12 mouse cellular contexts compared by ENCODE assay signal in the genomic region with DNA sequence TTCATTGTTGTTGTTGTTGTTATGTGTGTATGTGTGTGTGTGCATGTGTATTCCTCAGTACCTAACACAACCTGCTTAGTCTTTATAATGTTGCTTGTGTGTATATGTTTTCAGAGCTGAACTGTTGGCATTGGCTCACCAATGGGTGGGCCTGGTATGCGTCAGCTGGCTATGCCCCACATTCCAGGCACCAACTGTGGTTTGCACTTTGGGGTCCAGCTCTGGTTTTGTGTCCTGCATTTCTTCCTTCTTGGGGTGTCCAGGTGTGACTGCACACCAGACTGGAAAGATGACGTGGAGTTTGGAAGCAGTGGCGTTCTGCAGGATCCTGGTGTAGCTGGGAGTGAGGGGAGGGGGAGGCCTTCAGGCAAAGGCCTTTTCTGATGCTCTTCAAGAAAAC. TPM values are rescaled to one million over a fixed set of nuclear protein-coding genes. Genes with fewer than 3 reads are reported as not detected.
DNase-seq lines count a peak whose midpoint lies in the region; TF ChIP-seq lines count a peak whose summit lies in the region.
"Had no signal": no experiment of that assay in that cellular context is flagged by ENCODE, and none has a peak within 500 bp of the region (broad histone marks: within the 10 kb centered on the region; RNA-seq: fewer than 3 reads in every experiment).

No protein-coding gene starts in this region.

- no peaks in the 10 kb centered on the region for H3K79me2 ChIP-seq in myocyte (ENCODE audit: control insufficient read depth, insufficient read depth)

- TF ChIP-seq POLR2A in myocyte (IDR thresholded peaks at IDR 0.05; ENCODE audit: insufficient read length, low read depth) = no peak

- no peak overlapping the region for H3K27ac ChIP-seq in embryonic facial prominence, embryonic 10.5 days (replicated peaks)

- H3K4me1 ChIP-seq in embryonic facial prominence, embryonic 10.5 days = no peaks in the 10 kb centered on the region

- H3K9me3 ChIP-seq in embryonic facial prominence, embryonic 10.5 days = no peaks in the 10 kb centered on the region
- H3K9me3 ChIP-seq: G1E had no signal

- H3K36me3 ChIP-seq in myocyte (ENCODE audit: control insufficient read depth, insufficient read depth) = no peaks in the 10 kb centered on the region
- no peaks in the 10 kb centered on the region for H3K36me3 ChIP-seq in embryonic facial prominence, embryonic 10.5 days (replicated peaks)
- H3K36me3 ChIP-seq: G1E had no signal

- 81% methylated on average over 3 of the region's 3 CpGs for WGBS in embryonic facial prominence, embryonic 10.5 days

- no peaks in the 10 kb centered on the region for H3K27me3 ChIP-seq in myocyte (ENCODE audit: control insufficient read depth, insufficient read depth, insufficient read length)
- H3K27me3 ChIP-seq in embryonic facial prominence, embryonic 10.5 days (replicated peaks; ENCODE audit: low read depth, poor library complexity, severe bottlenecking) = no peaks in the 10 kb centered on the region
- H3K27me3 ChIP-seq: CH12.LX, Patski had no signal

- DNase-seq in heart, adult 11 months = peak; percentile 85
- DNase-seq in heart, adult 8-10 months (ENCODE audit: low spot score) = no peak
- DNase-seq in embryonic facial prominence, embryonic 10.5 days (ENCODE audit: low spot score) = no peak
- DNase-seq: adrenal gland, adult 8-10 months; B cell, adult 2 months; cerebellum, adult 11 months; cerebellum, adult 11-12 months; cerebellum, adult 18-20 months had no signal

- no peak overlapping the region for H3K4me3 ChIP-seq in myocyte
- H3K4me3 ChIP-seq in embryonic facial prominence, embryonic 10.5 days = no peak overlapping the region

- no peak overlapping the region for H3K4me2 ChIP-seq in myocyte (ENCODE audit: low read depth)

- no peak overlapping the region for H3ac ChIP-seq in myocyte (ENCODE audit: control insufficient read depth, insufficient read length)

TF ChIP-seq in myocyte, 11 proteins besides CTCF, POLR2A, EP300 and RAD21:
- no peak for TF ChIP-seq POLR2AphosphoS2 (IDR thresholded peaks at IDR 0.05; ENCODE audit: insufficient read length, low read depth)
- TF ChIP-seq TCF12 (IDR thresholded peaks at IDR 0.05; ENCODE audit: insufficient read depth, poor library complexity, severe bottlenecking) = no peak
- TF ChIP-seq E2F4 (IDR thresholded peaks at IDR 0.05; ENCODE audit: insufficient read depth) = no peak
- no peak for TF ChIP-seq USF1 (IDR thresholded peaks at IDR 0.05; ENCODE audit: low read depth)
- TF ChIP-seq MYOD1 (IDR thresholded peaks at IDR 0.05; ENCODE audit: control insufficient read depth in 1 of 3, insufficient read length in 2 of 3, low read depth in 2 of 3) = peak in 2 of 3 experiments; percentile 13 to 44
- no peak for TF ChIP-seq SRF (IDR thresholded peaks at IDR 0.05; ENCODE audit: control insufficient read depth, insufficient read length, low read depth)
- TF ChIP-seq CEBPB (IDR thresholded peaks at IDR 0.05; ENCODE audit: insufficient read depth, poor library complexity, severe bottlenecking) = no peak
- no peak for TF ChIP-seq TCF3 (IDR thresholded peaks at IDR 0.05; ENCODE audit: insufficient read length, low read depth)
- peak in 2 of 3 experiments; percentile 47 to 54 for TF ChIP-seq MYOG (IDR thresholded peaks at IDR 0.05; ENCODE audit: control insufficient read depth in 1 of 3, insufficient read depth in 1 of 3, insufficient read length in 2 of 3, low read depth in 2 of 3)
- TF ChIP-seq MAX (IDR thresholded peaks at IDR 0.05; ENCODE audit: low read depth) = no peak
- no peak for TF ChIP-seq REST (IDR thresholded peaks at IDR 0.05; ENCODE audit: insufficient read depth, insufficient read length)
TF ChIP-seq in myocyte: peak in this region for 2.

RNA-seq across cellular contexts. Expression of a gene that starts 50.8 kb away (rescaled TPM):
- total RNA-seq in heart, adult 8-10 months (2022) = 10 to 100 TPM; 20.3 to 24.4 (median 21.2) TPM
- 66.6 TPM for polyA plus RNA-seq in myocyte (2012; fragmentation: generic; extraction: Trizol)
- polyA plus RNA-seq in embryonic facial prominence, embryonic 10.5 days (2016; fragmentation: Nextera tagmentation; extraction: Ambion mirVana) = 3.9 and 4.5 TPM in 2 replicates

Comparison
In these comparisons a context has a peak if more than half of its experiments do, and no peak if none do; other contexts are left out.
1. RNA of a gene that starts 50.8 kb away (polyA plus RNA-seq): 66.6 TPM in myocyte (single experiment); 3.9 to 4.5 TPM in embryonic facial prominence, embryonic 10.5 days; every median in the first group is over 10 times any median in the second.